Mouse (Mus musculus): ENCODE measurements at regions not wholly inside any gene's neighbourhood (a gene's known extent, or its start where the extent isn't known, plus 50 kb on each side); places are given as distances from the start of the nearest gene placed in this dataset.

DNA sequence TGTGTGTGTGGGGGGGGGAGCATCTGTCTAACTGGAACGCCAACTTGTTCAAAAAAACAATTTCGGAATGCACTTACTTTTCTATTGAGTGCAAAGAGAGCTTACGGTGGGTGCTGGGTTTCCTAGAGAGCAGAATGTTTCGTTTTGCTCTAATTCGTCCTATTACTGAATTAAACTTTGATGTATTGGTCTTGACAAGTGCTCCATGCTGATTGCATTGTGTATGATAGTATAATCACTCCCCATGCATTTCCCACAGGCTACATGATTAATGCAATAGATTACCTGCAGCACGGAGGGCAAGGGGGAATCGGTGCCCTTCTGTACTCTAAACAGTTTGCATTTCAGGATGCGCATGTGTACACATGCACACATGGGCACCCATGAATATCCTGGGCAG lies 283.7 kb upstream of the Smim15 start:
- no peak overlapping the region for H3K4me3 ChIP-seq
- no peak overlapping the region for H3K27ac ChIP-seq (replicated peaks)
- 93% methylated on average over 8 of the region's 8 CpGs for WGBS
- H3K9me3 ChIP-seq (replicated peaks): no peaks in the 10 kb centered on the region
- no peak for DNase-seq (ENCODE audit: low spot score)
- peaks cover 40% of the 10 kb centered on the region for H3K36me3 ChIP-seq
- no peaks in the 10 kb centered on the region for H3K27me3 ChIP-seq (ENCODE audit: low read depth, poor library complexity, severe bottlenecking)
- no peaks in the 10 kb centered on the region for H3K4me1 ChIP-seq

DNA sequence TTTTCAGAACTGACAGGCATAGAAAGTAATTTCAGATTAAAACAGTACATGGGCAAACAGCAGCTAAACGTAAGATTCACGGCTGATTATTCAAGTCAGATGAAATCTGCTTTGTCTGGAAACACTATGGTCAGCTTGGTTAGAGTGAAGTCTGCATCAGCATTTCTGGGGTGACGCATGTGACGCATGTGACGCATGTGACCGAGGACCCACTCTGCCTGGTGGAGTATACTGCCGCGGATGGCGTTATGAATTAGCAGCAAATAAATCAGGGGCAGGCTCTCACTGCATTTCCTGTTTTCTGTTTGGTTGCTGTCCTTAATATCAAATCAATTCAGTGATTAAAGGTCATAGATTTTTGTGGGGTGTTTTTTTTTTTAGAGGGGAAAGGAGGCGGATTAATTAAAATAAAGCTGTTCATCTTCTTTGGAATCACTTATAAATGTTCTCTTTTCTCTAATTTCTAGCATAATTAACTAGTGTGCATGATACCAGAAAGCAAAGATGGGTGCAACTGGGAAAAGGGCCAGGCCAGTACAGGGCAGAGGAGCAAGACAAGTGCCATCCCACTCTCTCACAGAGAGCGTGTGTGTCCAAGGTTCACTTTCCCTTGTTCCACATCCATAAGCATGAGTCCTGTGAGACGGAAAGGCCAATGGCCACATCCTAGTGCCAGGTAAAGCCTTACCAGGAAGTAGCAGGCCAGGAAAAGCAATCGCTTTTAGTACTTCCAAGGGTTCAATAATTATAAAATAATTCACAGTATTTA lies 285.7 kb upstream of the Smim15 start:
- H3K27ac ChIP-seq (replicated peaks): no peak overlapping the region
- no peaks in the 10 kb centered on the region for H3K27me3 ChIP-seq (ENCODE audit: low read depth, poor library complexity, severe bottlenecking)
- no peaks in the 10 kb centered on the region for H3K4me1 ChIP-seq
- 93% methylated on average over 13 of the region's 13 CpGs for WGBS
- no peak for DNase-seq (ENCODE audit: low spot score)
- H3K36me3 ChIP-seq: peaks cover 37% of the 10 kb centered on the region
- no peak overlapping the region for H3K4me3 ChIP-seq
- H3K9me3 ChIP-seq (replicated peaks): no peaks in the 10 kb centered on the region

DNA sequence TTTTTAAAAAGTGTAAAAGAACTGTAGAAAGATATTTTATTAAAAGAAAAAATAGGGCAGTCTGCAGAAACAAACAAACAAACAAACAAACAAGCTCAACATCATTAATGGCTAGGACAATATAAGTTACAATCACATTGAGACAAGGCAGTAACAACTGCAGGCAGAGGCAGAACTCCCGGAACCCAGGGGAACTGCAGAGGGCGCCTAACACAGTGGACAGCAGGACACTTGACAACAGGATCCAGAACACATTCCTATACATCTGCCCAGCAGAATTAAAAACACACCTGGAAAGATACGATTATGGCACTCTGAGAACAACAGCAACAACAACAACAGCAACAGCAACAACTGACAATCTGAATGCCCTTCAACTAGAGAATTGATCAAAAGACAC lies 291.5 kb upstream of the Smim15 start:
- no peaks in the 10 kb centered on the region for H3K4me1 ChIP-seq
- no peak for DNase-seq (ENCODE audit: low spot score)
- no peak overlapping the region for H3K27ac ChIP-seq (replicated peaks)
- H3K9me3 ChIP-seq (replicated peaks): no peaks in the 10 kb centered on the region
- H3K4me3 ChIP-seq: no peak overlapping the region
- WGBS: 74% methylated on average over 3 of the region's 3 CpGs
- H3K36me3 ChIP-seq: peaks cover 36% of the 10 kb centered on the region
- no peaks in the 10 kb centered on the region for H3K27me3 ChIP-seq (ENCODE audit: low read depth, poor library complexity, severe bottlenecking)

DNA sequence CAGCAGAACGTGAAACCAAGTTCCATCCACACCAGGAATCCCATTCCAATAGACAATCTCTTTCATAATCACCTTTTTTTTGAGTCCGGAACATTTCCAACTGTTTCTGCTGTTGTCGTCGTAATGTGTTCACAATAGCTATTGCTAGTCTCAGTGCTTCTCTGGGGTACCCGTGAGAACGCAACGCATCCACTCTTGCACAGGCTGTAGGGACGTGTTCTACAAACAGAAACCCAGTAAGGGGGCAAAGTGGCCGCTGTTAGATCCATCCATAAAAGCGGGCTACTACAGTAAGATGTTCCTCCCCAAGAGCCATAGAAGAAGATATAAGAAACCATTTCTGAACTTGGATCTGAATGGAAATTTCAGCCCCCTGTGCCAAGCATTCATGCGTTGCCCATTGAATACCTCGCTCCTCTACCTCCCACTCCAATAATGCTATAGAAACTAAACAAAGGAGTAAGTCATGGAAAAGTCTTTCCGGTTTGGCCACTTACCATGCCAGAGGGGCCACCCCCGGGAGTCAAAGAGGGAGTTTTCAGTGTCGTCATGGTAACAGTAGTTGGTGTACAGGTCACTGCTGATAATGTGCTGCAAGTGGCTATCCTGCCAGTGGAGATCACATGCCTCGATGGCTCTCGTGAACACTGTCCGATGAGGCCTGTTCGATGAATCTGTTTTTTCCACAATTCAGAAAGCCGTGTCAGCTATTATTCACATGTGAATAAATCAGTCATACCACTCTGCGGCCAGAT lies 300.6 kb upstream of the Smim15 start:
- no peaks in the 10 kb centered on the region for H3K9me3 ChIP-seq (replicated peaks)
- H3K27me3 ChIP-seq (ENCODE audit: low read depth, poor library complexity, severe bottlenecking): no peaks in the 10 kb centered on the region
- no peak overlapping the region for H3K27ac ChIP-seq (replicated peaks)
- peaks cover 22% of the 10 kb centered on the region for H3K4me1 ChIP-seq
- WGBS: 69% methylated on average over 21 of the region's 21 CpGs
- peak; percentile 36 for DNase-seq (ENCODE audit: low spot score)
- H3K36me3 ChIP-seq: peaks cover 88% of the 10 kb centered on the region
- H3K4me3 ChIP-seq: no peak overlapping the region

DNA sequence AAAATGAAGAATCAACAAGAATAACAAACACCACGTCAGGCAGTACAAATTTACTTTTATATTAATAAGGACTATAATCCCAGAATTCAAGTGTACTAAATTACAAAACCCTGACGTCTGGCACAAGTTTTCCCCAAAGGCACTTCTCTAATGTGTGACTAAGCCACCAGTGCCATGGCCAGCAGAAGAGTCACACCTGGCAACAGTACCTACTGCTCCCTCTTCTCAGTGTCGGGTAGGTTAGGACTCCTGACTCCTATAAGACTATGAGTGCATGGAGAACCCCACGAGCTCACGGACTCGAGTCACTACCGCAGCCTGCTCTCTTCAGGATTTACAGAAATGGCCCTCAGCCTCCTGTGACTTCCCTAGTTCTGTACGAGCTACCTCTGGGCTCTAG lies 307.7 kb upstream of the Smim15 start:
- Histone ChIP-seq H3K4me1 (peaks cover 7% of the 10 kb centered on the region; the same call in 1 of the 2 replicates), H3K27ac (replicated peaks) (no peak overlapping the region), H3K9me3 (replicated peaks) (no peaks in the 10 kb centered on the region), H3K36me3 (peaks cover 79% of the 10 kb centered on the region), H3K4me3 (no peak overlapping the region), H3K27me3 (ENCODE audit: low read depth, poor library complexity, severe bottlenecking) (no peaks in the 10 kb centered on the region)
- DNase-seq (ENCODE audit: low spot score): no peak
- 87% methylated on average over 8 of the region's 8 CpGs for WGBS

DNA sequence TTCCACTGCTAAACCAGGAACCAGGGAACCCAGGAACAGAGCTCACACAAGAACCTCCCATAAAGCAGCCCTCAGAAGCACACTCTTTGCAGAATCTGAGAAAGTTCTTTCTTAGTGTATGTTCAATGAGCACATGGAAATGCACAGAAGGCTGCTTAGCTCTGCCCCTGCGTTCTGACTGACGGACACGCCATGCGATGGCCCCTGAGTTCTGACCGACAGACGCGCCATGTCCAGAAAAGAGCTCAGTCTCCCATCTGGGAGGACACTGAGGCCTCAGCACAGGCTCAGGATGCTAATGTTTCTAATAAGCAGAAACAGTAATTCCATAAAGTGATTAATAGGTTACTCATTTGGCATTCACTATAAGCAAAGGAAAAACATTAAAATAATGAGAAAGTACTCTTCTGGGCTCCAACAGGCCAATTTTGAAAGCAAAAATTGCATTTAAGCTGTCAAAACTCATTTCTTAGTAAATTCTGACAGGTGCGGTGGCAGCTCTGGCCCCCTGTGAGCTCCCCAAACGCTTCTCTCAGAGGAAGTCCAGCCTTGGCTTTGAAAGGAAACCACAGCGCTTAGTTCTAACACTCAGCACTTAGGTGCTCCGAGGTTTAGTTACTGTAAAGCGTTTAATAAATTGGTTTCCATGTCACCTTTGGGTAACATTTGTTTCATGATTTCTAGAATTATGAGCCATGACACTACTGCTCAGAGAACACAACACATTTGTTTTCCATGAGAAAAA lies 309.9 kb upstream of the Smim15 start:
- no peak overlapping the region for H3K4me3 ChIP-seq
- H3K27ac ChIP-seq (replicated peaks): no peak overlapping the region
- no peak for DNase-seq (ENCODE audit: low spot score)
- H3K27me3 ChIP-seq (ENCODE audit: low read depth, poor library complexity, severe bottlenecking): no peaks in the 10 kb centered on the region
- H3K36me3 ChIP-seq: peaks cover 78% of the 10 kb centered on the region
- H3K9me3 ChIP-seq (replicated peaks): no peaks in the 10 kb centered on the region
- peaks cover 7% of the 10 kb centered on the region; the same call in 1 of the 2 replicates for H3K4me1 ChIP-seq
- 93% methylated on average over 12 of the region's 12 CpGs for WGBS

DNA sequence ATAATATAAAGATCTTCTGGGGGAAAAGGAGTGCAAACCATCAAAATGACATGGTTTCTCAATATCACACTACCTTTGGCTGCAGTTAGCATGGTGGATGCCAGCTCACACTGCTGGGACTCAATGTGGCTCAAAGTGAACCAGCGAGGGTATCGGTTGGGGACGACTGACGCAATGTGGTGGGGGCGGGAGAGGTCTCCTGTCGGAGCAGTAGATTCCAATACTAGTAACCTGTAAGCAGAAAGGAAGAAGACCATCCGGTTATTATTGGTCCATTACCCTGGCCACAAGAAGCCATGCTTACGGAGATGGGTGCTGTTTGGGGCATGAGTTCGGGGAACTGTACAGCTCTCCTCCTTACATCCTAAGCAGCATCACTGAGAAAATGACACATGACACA lies 313.3 kb upstream of the Smim15 start:
- DNase-seq (ENCODE audit: low spot score): no peak
- peaks cover 80% of the 10 kb centered on the region for H3K36me3 ChIP-seq
- no peak overlapping the region for H3K4me3 ChIP-seq
- no peak overlapping the region for H3K27ac ChIP-seq (replicated peaks)
- H3K4me1 ChIP-seq: peaks cover 5% of the 10 kb centered on the region; the same call in 1 of the 2 replicates
- 95% methylated on average over 9 of the region's 9 CpGs for WGBS
- H3K27me3 ChIP-seq (ENCODE audit: low read depth, poor library complexity, severe bottlenecking): no peaks in the 10 kb centered on the region
- H3K9me3 ChIP-seq (replicated peaks): no peaks in the 10 kb centered on the region

DNA sequence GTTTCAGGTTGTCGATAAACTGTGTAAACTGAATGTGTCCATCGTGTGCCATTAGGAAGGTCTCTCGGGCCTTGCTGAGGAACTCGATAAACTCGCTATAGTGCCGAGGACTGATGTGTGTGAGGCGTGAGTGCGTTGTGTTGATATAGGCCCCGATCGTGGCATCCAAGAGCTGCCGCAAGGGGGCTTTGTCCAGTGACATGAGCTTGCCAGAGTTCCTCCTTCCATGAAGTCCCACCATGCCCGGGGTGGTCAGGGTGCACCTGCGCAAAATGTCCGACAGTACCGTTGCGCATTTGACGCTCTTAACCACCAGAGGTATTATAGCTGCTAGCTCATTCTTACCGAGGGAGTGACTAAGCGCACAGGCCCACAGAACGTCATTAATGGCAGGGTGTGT lies 317.8 kb upstream of the Smim15 start:
- Histone ChIP-seq H3K4me3 (no peak overlapping the region), H3K36me3 (peaks cover 74% of the 10 kb centered on the region), H3K27ac (replicated peaks) (no peak overlapping the region), H3K9me3 (replicated peaks) (no peaks in the 10 kb centered on the region), H3K27me3 (ENCODE audit: low read depth, poor library complexity, severe bottlenecking) (no peaks in the 10 kb centered on the region), H3K4me1 (no peaks in the 10 kb centered on the region)
- no peak for DNase-seq (ENCODE audit: low spot score)
- 97% methylated on average over 20 of the region's 20 CpGs for whole genome bisulfite sequencing

DNA sequence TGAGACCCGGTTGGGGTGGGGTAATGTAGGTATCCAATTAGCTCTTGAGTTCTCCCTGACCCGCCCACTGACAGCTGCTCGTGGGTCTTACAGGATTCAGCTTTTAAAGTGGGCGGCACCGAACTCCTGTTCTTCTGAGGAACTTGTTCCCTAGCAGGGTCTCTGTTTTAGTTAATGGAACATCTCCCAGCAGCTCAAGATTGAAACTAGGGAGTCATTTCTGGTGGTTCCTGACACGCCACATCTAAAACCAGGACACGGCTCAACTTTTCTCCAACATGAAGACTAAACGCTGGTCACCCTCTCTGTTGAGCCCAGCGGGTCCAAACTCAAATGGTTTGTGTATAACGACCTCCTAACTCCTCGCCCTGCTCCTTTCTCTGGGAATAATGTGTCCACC lies 322.3 kb upstream of the Smim15 start:
- no peak for DNase-seq (ENCODE audit: low spot score)
- no peaks in the 10 kb centered on the region for H3K9me3 ChIP-seq (replicated peaks)
- peaks cover 20% of the 10 kb centered on the region for H3K4me1 ChIP-seq
- H3K36me3 ChIP-seq: peaks cover 31% of the 10 kb centered on the region
- H3K27ac ChIP-seq (replicated peaks): no peak overlapping the region
- H3K4me3 ChIP-seq: no peak overlapping the region
- 88% methylated on average over 11 of the region's 11 CpGs for WGBS
- no peaks in the 10 kb centered on the region for H3K27me3 ChIP-seq (ENCODE audit: low read depth, poor library complexity, severe bottlenecking)

DNA sequence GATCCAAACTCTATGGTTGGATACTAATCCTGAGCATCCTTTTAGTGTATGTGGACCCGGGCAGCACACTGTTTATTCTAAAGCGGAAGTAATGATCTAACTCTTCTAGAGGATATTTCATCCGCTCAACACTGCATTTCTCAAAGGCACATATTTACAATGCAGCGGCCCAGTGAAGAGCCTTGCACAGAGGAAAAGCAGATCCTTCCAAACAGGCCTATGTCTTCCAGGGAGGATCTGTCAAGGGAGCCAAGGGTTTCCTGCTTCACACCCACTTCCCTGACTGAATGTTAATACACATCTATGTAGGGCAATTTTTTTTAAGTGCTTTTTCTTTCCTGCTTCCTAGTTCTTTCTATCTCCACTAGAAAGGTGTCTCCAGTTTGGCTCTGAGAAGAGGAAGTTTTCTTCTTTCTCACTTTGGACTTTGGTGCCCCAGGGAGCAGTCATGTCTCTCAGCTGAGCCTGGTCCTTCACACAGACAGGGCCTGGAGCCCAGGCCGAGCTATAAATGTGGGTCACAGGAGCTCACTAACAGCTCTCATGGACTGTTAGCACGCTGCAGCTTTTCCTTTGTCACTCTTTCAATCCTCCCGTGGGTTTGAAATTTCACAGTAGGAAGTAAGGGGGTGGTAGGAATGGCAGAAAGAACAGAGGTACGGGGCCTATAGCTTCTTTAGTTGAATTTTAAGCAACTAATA lies 323.2 kb upstream of the Smim15 start:
- Histone ChIP-seq H3K36me3 (peaks cover 22% of the 10 kb centered on the region), H3K27ac (replicated peaks) (no peak overlapping the region), H3K9me3 (replicated peaks) (no peaks in the 10 kb centered on the region), H3K27me3 (ENCODE audit: low read depth, poor library complexity, severe bottlenecking) (no peaks in the 10 kb centered on the region), H3K4me3 (no peak overlapping the region), H3K4me1 (peaks cover 22% of the 10 kb centered on the region)
- 84% methylated on average over 8 of the region's 8 CpGs for WGBS
- no peak for DNase-seq (ENCODE audit: low spot score)

DNA sequence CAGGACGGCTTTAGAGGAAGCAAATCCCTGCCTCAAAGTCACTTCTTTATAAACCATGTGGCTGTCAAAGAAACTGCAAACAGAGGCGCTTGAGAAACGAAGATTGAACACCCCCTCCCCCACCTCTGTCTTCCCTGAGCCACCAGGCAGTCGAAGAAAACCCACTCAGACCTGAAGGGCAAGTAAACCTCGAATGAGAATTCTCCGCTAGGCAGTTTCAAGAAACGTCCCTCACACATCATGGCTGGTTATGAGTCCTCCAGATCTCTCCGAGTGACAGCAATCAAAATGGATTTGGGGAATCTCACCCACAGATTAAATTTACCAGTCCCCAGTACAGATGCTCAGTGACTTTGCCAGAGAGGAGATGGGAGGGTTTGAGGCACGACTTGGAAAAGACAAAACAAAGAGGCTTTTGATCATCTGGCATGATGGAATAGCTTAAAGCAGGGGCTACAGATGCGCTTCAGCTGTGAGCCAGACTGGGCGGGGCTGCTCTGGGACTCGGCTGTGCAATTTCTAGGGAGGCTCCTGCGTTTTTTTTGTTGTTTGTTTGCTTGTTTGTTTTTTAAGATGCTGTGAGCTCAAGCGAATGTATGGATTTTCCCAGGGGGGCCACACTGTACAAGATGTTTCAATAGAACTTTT lies 325.1 kb upstream of the Smim15 start:
- WGBS: 42% methylated on average over 14 of the region's 14 CpGs
- Histone ChIP-seq H3K27ac (replicated peaks) (0 out of 2 replicates have a peak overlapping the region, but pooled peaks have one; percentile 33), H3K9me3 (replicated peaks) (no peaks in the 10 kb centered on the region), H3K4me3 (no peak overlapping the region), H3K27me3 (ENCODE audit: low read depth, poor library complexity, severe bottlenecking) (no peaks in the 10 kb centered on the region), H3K4me1 (peaks cover 22% of the 10 kb centered on the region), H3K36me3 (peaks cover 5% of the 10 kb centered on the region; the same call in 1 of the 2 replicates)
- no peak for DNase-seq (ENCODE audit: low spot score)

DNA sequence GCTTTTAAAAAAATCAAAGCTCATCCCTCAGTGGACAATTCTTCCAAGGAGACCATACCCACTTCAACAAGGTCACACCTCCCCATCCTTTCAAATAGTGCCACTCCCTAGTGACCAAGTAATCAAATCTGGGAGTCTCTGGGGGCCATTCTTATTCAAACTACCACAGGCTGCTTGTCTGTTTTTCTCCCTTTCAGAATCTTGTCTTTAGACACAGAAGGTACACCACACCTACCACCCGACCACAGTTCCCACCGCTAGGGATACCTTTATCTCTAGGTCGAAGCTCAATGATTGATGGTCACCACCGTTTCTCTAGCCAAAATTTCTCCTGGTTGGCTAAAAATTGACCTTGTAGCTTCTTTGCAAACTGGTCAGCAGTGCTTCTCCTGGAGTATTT lies 328.6 kb upstream of the Smim15 start:
- H3K27me3 ChIP-seq (ENCODE audit: low read depth, poor library complexity, severe bottlenecking): no peaks in the 10 kb centered on the region
- no peak for DNase-seq (ENCODE audit: low spot score)
- peaks cover 20% of the 10 kb centered on the region for H3K4me1 ChIP-seq
- H3K27ac ChIP-seq (replicated peaks): no peak overlapping the region
- 92% methylated on average over 4 of the region's 4 CpGs for WGBS
- no peaks in the 10 kb centered on the region for H3K9me3 ChIP-seq (replicated peaks)
- no peaks in the 10 kb centered on the region for H3K36me3 ChIP-seq
- H3K4me3 ChIP-seq: no peak overlapping the region
